Mouse (Mus musculus): ENCODE results near the gene Slc24a3.

- no peak for TF ChIP-seq USF1 (IDR thresholded peaks at IDR 0.05; ENCODE audit: low read depth, low read length)
- TF ChIP-seq CTCF (IDR thresholded peaks at IDR 0.05 in 2 of 3, conservative IDR thresholded peaks at IDR 0.05 in 1 of 3; ENCODE audit: control insufficient read depth in 1 of 3, insufficient read depth in 1 of 3, low read depth in 2 of 3, low read length in 3 of 3, poor library complexity in 1 of 3, severe bottlenecking in 1 of 3), result no peak
- no peak for TF ChIP-seq JUND (IDR thresholded peaks at IDR 0.05; ENCODE audit: low read depth, low read length)
- TF ChIP-seq SIN3A (IDR thresholded peaks at IDR 0.05; ENCODE audit: low read length), result no peak
- TF ChIP-seq POLR2A (IDR thresholded peaks at IDR 0.05; ENCODE audit: control insufficient read depth in 1 of 2, insufficient read depth in 1 of 2, low read depth in 1 of 2, low read length in 2 of 2, poor library complexity in 1 of 2), result no peak
- TF ChIP-seq TBP (IDR thresholded peaks at IDR 0.05; ENCODE audit: low read depth, low read length), result no peak
- no peak for TF ChIP-seq POLR2AphosphoS2 (IDR thresholded peaks at IDR 0.05; ENCODE audit: low read length)
- no peak for TF ChIP-seq E2F4 (IDR thresholded peaks at IDR 0.05; ENCODE audit: borderline replicate concordance, low read depth, low read length)
- no peak for TF ChIP-seq ELF1 (IDR thresholded peaks at IDR 0.05; ENCODE audit: low read depth, low read length)
- no peak for TF ChIP-seq ZNF384 (IDR thresholded peaks at IDR 0.05; ENCODE audit: low read depth, low read length)
- TF ChIP-seq ZMIZ1 (IDR thresholded peaks at IDR 0.05; ENCODE audit: low read depth, low read length), result no peak
- no peak for TF ChIP-seq ZC3H11A (IDR thresholded peaks at IDR 0.05; ENCODE audit: low read depth, low read length)
- TF ChIP-seq MXI1 (IDR thresholded peaks at IDR 0.05; ENCODE audit: low read depth, low read length), result no peak
- no peak for TF ChIP-seq TCF12 (IDR thresholded peaks at IDR 0.05; ENCODE audit: low read depth, low read length)
Measured at GRCm38 (mm10) chr2:145597866-145598265, 430.3 kb downstream of the Slc24a3 start.
